In the genomic region with DNA sequence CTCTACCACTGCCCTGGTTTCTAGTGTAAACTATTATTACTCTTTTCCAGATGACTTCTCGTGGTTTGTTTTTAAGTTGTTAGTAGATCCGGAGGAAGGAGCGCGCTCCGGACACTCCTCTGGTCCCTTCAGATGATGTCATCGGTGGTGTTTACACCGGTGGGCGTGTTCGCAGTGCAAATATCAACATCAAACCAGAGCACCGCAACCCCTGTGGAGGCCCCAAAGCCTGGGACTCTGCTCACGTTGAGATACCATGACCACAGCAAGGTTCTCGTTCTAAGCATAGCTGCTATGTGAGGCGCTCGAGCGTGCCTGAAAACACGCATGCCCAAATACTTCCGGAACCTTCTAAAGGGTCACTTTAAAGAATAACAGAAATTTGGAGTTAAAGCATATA, we compare ENCODE assay signal across 31 mouse cellular contexts.
"Had no signal": no experiment of that assay in that cellular context is flagged by ENCODE, and none has a peak within 500 bp of the region (broad histone marks: within the 10 kb centered on the region; RNA-seq: fewer than 3 reads in every experiment).

No protein-coding gene starts in this region.

- H3K36me3 ChIP-seq: limb, embryonic 12.5 days; limb, embryonic 13.5 days; limb, embryonic 15.5 days; liver, embryonic 12.5 days; liver, embryonic 13.5 days; liver, embryonic 15.5 days; lung, embryonic 15.5 days; midbrain, embryonic 10.5 days; midbrain, embryonic 12.5 days; midbrain, embryonic 13.5 days; midbrain, embryonic 15.5 days; neural tube, embryonic 12.5 days had no signal

- H3K9me3 ChIP-seq: limb, embryonic 12.5 days; limb, embryonic 13.5 days; limb, embryonic 15.5 days; liver, embryonic 12.5 days; liver, embryonic 13.5 days; liver, embryonic 15.5 days; lung, embryonic 15.5 days; midbrain, embryonic 10.5 days; midbrain, embryonic 12.5 days; midbrain, embryonic 13.5 days; midbrain, embryonic 15.5 days; neural tube, embryonic 12.5 days had no signal

- H3K4me2 ChIP-seq: limb, embryonic 12.5 days; limb, embryonic 13.5 days; limb, embryonic 15.5 days; liver, embryonic 11.5 days; liver, embryonic 12.5 days; liver, embryonic 13.5 days; liver, embryonic 15.5 days; lung, embryonic 14.5 days; lung, embryonic 15.5 days; midbrain, embryonic 11.5 days; midbrain, embryonic 12.5 days; midbrain, embryonic 13.5 days; midbrain, embryonic 15.5 days; neural tube, embryonic 12.5 days had no signal

- H3K4me3 ChIP-seq: limb, embryonic 12.5 days; limb, embryonic 13.5 days; limb, embryonic 15.5 days; liver, embryonic 12.5 days; liver, embryonic 13.5 days; liver, embryonic 15.5 days; lung, embryonic 15.5 days; megakaryocyte, embryonic 14.5 days; midbrain, embryonic 10.5 days; midbrain, embryonic 12.5 days; midbrain, embryonic 13.5 days; midbrain, embryonic 15.5 days; myocyte; neural tube, embryonic 12.5 days had no signal

- DNase-seq: left cerebral cortex, postnatal 4 days; liver; liver, embryonic 13.5 days; liver, postnatal 0 days; lung, adult 18-20 months; lung, adult 2 months; lung, embryonic 14.5 days; lung, postnatal 10 days; lung, postnatal 14 days; lung, postnatal 36 days; lung, postnatal 4 days; midbrain, embryonic 14.5 days had no signal

- H3K27me3 ChIP-seq: limb, embryonic 15.5 days; liver, embryonic 12.5 days; liver, embryonic 13.5 days; liver, embryonic 15.5 days; lung, embryonic 15.5 days; midbrain, embryonic 12.5 days; midbrain, embryonic 13.5 days; midbrain, embryonic 15.5 days; neural tube, embryonic 12.5 days had no signal

- H3K4me1 ChIP-seq: liver, embryonic 15.5 days; megakaryocyte, embryonic 14.5 days had no signal

- H3K9ac ChIP-seq: limb, embryonic 12.5 days; limb, embryonic 13.5 days; limb, embryonic 15.5 days; liver, embryonic 12.5 days; liver, embryonic 13.5 days; liver, embryonic 14.5 days; liver, embryonic 15.5 days; liver, postnatal 0 days; lung, embryonic 14.5 days; lung, embryonic 15.5 days; midbrain, embryonic 12.5 days; midbrain, embryonic 13.5 days; midbrain, embryonic 15.5 days; neural tube, embryonic 12.5 days had no signal

- H3K27ac ChIP-seq: limb, embryonic 12.5 days; limb, embryonic 13.5 days; limb, embryonic 15.5 days; liver, embryonic 12.5 days; liver, embryonic 13.5 days; liver, embryonic 14.5 days; liver, embryonic 15.5 days; lung, embryonic 15.5 days; macrophage; midbrain, embryonic 10.5 days; midbrain, embryonic 12.5 days; midbrain, embryonic 13.5 days; midbrain, embryonic 15.5 days; neural tube, embryonic 12.5 days had no signal

- ATAC-seq: liver, embryonic 12.5 days; liver, postnatal 0 days; lung, postnatal 0 days; midbrain, embryonic 13.5 days; midbrain, embryonic 15.5 days; midbrain, embryonic 16.5 days had no signal
